Mouse (Mus musculus) small intestine, adult 2 months (tissue): Measurements from ENCODE around the gene Kctd10. TPM values are rescaled to one million over a fixed set of nuclear protein-coding genes. Genes with fewer than 3 reads are reported as not detected.

Experiments used
- H3K27ac ChIP-seq: fragments of 200-500 bp; 2 replicates; pipeline ENCODE4 v1.5.1; 2012; ENCODE audit warnings: low read depth, low read length, control low read depth, inconsistent platforms; ENCODE audit not compliant: insufficient read depth
- H3K27me3 ChIP-seq: fragments of 200-500 bp; 2 replicates; pipeline ENCODE4 v1.6.1; 2012; ENCODE audit warnings: mild to moderate bottlenecking, moderate library complexity, low read length, inconsistent platforms; ENCODE audit not compliant: control insufficient read depth, insufficient read depth
- H3K36me3 ChIP-seq: fragments of 200-500 bp; 2 replicates; pipeline ENCODE4 v1.6.1; 2012; ENCODE audit warnings: mild to moderate bottlenecking, low read length, control low read depth, inconsistent platforms; ENCODE audit not compliant: control insufficient read depth, insufficient read depth
- H3K4me1 ChIP-seq: fragments of 200-500 bp; 2 replicates; pipeline ENCODE4 v1.6.1; 2012; ENCODE audit warnings: low read length, inconsistent platforms, mixed read lengths; ENCODE audit not compliant: control insufficient read depth, insufficient read depth, insufficient read length
- H3K4me3 ChIP-seq: fragments of 200-500 bp; 2 replicates; pipeline ENCODE4 v1.5.1; 2012; ENCODE audit warnings: low read depth, mild to moderate bottlenecking, control low read depth, inconsistent platforms, low read length, moderate library complexity
- CTCF ChIP-seq: fragments of 200-500 bp; IDR thresholded peaks from 2 replicates; pipeline ENCODE4 v1.5.1; 2012; ENCODE audit warnings: low read depth, mild to moderate bottlenecking, control low read depth, inconsistent platforms, low read length, moderate library complexity, mixed read lengths; ENCODE audit not compliant: insufficient replicate concordance, insufficient read length; ENCODE audit errors: extremely low read depth
- POLR2A ChIP-seq: fragments of 200-500 bp; IDR thresholded peaks from 2 replicates; pipeline ENCODE4 v1.6.1; 2012; ENCODE audit warnings: low read depth, mild to moderate bottlenecking, control low read depth, inconsistent platforms, low read length, moderate library complexity
- WGBS: fragments of 180-500 bp; shearing (Covaris S2); methylation state at CpG from one replicate; pipeline ENCODE4 v1.1.7; 2018; 5-methylcytosine and 5-hydroxymethylcytosine counted together
- polyA plus RNA-seq: library from polyadenylated mRNA; depleted of rRNA; stranded (reverse); fragments of >200 nt; gene quantifications from 2 replicates; pipeline ENCODE4 v1.2.3, GENCODE M21; 2012

The Kctd10 gene
- polyA plus RNA-seq, 1 experiment: 80.2 TPM

DNA sequence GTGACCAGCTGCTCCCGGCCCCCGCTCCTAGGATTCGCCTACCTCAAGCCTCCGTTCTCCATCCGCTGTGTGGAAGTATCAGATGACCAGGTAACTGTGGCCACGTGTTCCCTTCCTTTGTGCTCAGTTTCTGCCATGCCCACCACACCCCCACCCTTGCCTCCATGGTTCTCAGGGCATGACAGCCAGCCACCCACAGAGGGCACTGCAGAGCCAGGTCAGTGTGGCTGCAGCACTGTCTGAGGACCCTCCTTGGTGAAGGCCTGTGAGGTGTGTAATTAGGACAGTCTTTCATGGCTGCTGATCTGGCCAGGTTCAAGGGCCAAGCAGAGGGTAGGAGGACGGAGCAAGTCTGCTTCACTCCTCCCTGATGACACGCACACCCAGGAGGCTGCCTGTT is 38.2 kb upstream of the Kctd10 start:
- no peak overlapping the region for H3K4me3 ChIP-seq
- H3K4me1 ChIP-seq: no peaks in the 10 kb centered on the region
- H3K27ac ChIP-seq: no peak overlapping the region
- TF ChIP-seq POLR2A (no peak), CTCF (0 out of 2 replicates have a peak, but pooled peaks have one; percentile 16)
- no peaks in the 10 kb centered on the region for H3K27me3 ChIP-seq
- WGBS: 87% methylated on average over 8 of the region's 8 CpGs
- H3K36me3 ChIP-seq: peaks cover 65% of the 10 kb centered on the region

DNA sequence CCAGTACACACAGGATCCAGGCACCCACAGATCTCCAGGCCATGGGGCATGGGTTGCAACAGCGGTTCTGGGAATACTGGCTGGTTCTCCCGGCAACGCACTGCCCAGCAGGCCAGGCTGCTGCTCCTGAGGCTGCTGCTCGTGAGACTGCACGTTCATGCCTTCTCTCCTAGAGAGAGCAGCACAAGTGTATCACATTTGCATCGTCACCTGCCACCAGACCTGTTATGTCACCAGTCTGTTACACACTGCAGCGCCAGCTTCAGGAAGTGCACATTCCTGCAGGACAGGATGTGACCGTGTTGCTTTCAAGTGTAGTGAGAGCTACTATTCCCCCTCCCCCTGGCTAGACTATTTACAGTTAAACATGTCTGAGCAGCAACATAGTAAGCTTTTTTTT is 36.5 kb upstream of the Kctd10 start:
- Histone ChIP-seq H3K4me3 (no peak overlapping the region), H3K27ac (no peak overlapping the region), H3K27me3 (no peaks in the 10 kb centered on the region), H3K4me1 (no peaks in the 10 kb centered on the region), H3K36me3 (peaks cover 80% of the 10 kb centered on the region)
- TF ChIP-seq POLR2A (no peak), CTCF (no peak)
- WGBS: 78% methylated on average over 8 of the region's 8 CpGs

DNA sequence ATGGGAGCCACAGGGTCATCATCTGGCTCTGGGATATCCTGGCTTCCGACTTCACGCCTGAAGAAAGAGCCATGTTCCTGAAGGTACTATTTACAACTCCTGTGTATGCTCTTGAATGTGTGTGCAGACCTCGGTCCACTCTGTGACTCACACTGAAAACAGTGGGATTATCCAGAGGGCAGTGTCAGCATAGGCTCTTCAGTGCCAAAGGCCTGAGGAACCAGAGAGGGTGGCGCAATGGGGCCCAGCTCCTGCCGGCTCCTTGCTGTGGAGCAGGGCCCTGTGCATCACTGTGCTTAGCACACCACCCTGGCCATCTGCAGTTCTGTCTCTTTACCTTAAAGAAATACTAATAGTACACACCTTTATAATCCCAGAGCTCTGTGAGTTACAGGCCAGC is 35.3 kb upstream of the Kctd10 start:
- Histone ChIP-seq H3K27ac (no peak overlapping the region), H3K4me3 (no peak overlapping the region), H3K36me3 (peaks cover 88% of the 10 kb centered on the region), H3K27me3 (no peaks in the 10 kb centered on the region), H3K4me1 (no peaks in the 10 kb centered on the region)
- no peak for TF ChIP-seq CTCF
- TF ChIP-seq POLR2A: no peak
- 93% methylated on average over 5 of the region's 5 CpGs for WGBS

DNA sequence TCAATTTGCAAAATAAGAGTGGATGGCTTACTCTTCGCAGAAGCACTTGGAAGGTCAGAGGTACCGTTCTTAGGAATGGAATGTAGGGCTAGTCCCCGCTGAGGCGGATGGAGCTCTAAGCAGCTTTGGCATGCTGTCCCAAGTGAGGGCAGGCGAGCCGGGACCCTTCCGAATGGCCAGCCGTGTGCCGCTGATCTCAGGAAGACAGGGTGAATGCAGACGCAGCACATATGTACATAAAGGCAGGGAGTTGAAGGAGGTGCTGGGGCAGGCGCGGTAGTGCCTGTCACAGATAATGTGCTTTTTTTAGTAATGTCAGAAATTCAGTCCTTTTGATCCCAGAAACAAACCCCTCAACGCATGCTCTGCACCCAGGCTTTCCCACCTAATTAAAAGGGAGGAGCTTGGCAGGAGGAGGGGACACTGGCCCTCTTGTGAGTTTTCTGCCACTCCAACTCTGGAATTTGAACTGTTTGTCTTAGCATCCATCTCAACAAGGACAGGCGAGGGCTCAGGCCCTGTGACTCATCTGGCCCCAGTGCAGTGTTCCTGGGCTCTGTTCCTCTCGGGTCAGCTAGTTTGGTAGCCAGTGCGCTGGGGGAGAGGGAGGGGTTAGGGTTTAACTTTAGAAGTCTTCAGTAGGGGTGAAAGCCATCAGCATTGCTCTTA is 32.9 kb upstream of the Kctd10 start:
- WGBS: 78% methylated on average over 16 of the region's 16 CpGs
- H3K36me3 ChIP-seq: peaks cover 91% of the 10 kb centered on the region

DNA sequence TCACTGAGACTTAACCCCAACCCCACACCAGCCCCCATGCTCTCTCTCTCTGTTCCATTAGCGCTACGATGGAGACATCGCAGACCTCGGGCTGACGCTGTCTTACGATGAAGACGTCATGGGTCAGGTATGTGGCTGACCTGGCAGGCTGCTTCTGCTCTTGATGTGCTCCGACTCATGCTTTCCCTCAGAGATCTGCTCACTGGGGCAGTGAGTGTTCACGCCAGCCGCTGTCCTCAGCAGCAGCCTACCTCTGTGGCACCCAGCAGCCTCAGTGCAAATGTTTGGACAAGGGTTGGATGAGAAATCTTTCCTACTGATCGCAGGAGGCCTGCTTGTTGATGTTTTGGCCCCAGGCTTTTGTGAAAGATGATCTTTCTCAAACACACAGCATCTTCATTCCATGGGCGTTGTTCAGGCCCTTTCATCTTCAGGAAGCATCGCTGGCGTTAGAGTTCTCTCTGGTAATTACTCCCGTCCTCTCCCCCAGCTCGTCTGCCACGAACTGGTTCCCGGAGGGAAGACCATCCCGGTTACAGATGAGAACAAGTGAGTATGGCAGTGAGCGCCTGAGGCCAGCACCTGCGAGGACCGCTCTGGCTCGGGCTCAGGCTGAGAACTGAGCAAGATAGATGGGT is 32.2 kb upstream of the Kctd10 start:
- no peaks in the 10 kb centered on the region for H3K27me3 ChIP-seq
- no peaks in the 10 kb centered on the region for H3K4me1 ChIP-seq
- no peak overlapping the region for H3K4me3 ChIP-seq
- H3K36me3 ChIP-seq: peaks cover 92% of the 10 kb centered on the region
- 81% methylated on average over 23 of the region's 23 CpGs for WGBS
- TF ChIP-seq CTCF: no peak
- TF ChIP-seq POLR2A: no peak
- H3K27ac ChIP-seq: no peak overlapping the region

More for the DNA sequence above, 32.9 kb upstream of the Kctd10 start:
- TF ChIP-seq CTCF (no peak), POLR2A (no peak)
- Histone ChIP-seq H3K4me1 (no peaks in the 10 kb centered on the region), H3K27me3 (no peaks in the 10 kb centered on the region), H3K27ac (no peak overlapping the region), H3K4me3 (no peak overlapping the region)

DNA sequence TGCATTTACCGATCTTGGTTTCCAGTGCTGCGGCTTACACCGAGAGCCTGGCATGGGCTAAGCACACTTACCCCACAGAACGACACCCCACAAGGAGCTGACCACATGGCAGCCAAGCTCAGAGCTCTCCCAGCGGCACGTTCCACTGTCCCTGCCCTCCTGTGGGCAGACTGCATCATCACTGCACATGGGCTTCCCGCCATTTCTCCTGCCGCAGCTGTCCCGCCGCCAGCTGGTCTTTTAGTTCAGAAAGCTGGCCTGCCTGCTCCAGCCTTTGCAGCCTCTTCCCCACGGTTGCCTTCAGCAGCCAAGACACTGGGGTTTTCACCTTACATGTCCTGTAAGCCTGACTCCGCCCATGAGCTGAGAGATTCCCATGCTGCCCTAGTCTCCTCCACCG is 30.1 kb upstream of the Kctd10 start:
- H3K4me3 ChIP-seq: no peak overlapping the region
- H3K27me3 ChIP-seq: no peaks in the 10 kb centered on the region

DNA sequence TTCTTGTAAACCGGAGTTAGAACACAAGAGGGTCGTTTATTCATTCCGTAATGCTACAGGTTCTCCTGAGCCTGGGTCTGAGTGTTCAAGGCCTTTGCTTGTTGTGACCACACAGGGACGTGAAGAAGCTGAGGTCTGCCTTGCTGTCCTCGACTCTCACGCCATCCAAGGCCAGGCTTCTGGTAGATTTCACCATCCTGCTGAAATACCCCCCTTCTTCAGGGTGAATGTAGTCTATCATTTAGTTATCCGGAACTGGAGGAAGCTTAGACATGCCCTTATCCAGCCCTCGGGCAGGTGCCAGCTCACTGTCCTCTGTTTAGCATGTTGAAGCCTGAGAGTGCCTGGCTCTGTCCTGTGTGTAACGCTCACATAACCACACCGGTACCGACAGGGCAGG is 28.5 kb upstream of the Kctd10 start:
- TF ChIP-seq CTCF (no peak), POLR2A (no peak)
- WGBS: 92% methylated on average over 11 of the region's 11 CpGs
- no peaks in the 10 kb centered on the region for H3K4me1 ChIP-seq
- no peak overlapping the region for H3K27ac ChIP-seq
- H3K27me3 ChIP-seq: no peaks in the 10 kb centered on the region
- H3K4me3 ChIP-seq: no peak overlapping the region
- H3K36me3 ChIP-seq: peaks cover 97% of the 10 kb centered on the region

More for the DNA sequence above, 30.1 kb upstream of the Kctd10 start:
- peaks cover 93% of the 10 kb centered on the region for H3K36me3 ChIP-seq
- WGBS: 88% methylated on average over 13 of the region's 13 CpGs
- H3K4me1 ChIP-seq: no peaks in the 10 kb centered on the region
- TF ChIP-seq CTCF: no peak
- no peak for TF ChIP-seq POLR2A
- no peak overlapping the region for H3K27ac ChIP-seq
